11 mouse cellular contexts compared by ENCODE assay signal in the genomic region with DNA sequence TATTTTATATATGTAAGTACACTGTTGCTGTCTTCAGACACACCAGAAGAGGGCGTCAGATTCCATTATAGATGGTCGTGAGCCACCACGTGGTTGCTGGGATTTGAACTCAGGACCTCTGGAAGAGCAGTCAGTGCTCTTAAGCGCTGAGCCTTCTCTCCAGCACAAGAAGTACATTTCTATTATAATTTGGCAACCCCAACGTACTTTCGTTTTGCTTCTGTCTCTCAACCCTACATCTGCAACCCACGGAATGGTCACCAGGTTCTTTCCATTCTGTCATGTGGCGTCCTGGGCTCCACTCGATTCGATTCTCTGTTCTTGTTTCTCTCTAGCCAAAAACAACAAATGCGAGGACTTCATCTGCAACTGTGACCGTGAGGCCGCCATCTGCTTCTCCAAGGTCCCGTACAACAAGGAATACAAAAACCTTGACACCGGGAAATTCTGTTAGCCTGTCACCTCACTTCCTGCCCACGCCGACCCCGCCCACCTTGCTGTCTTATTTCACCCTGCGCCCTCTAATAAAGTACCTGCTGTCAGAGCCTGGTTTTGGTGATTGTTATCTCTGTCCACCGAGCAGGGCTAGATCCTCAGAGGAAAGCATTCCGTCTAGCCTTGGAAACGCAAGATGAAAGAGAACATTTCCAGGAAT. TPM values are rescaled to one million over a fixed set of nuclear protein-coding genes. Genes with fewer than 3 reads are reported as not detected.
DNase-seq lines count a peak whose midpoint lies in the region; ATAC-seq lines count a peak whose summit lies in the region.
"Had no signal": no experiment of that assay in that cellular context is flagged by ENCODE, and none has a peak within 500 bp of the region (broad histone marks: within the 10 kb centered on the region; RNA-seq: fewer than 3 reads in every experiment).

No protein-coding gene starts in this region.

- no peaks in the 10 kb centered on the region for H3K27me3 ChIP-seq in heart, embryonic 16.5 days (ENCODE audit: control insufficient read depth, insufficient read depth, low read length)
- H3K27me3 ChIP-seq in liver, embryonic 15.5 days, result peaks cover 22% of the 10 kb centered on the region
- H3K27me3 ChIP-seq in hindbrain, embryonic 13.5 days, result 0 out of 2 replicates have a peak, but pooled peaks cover 3% of the 10 kb centered on the region

- DNase-seq in heart, adult 9 months (ENCODE audit: low spot score in 2 of 2), result no peak
- DNase-seq in adrenal gland, adult 2 months, result peak; percentile 75
- DNase-seq in cerebellum, postnatal 14 days, result no peak

- no peak overlapping the region for H3K27ac ChIP-seq in heart, embryonic 16.5 days (ENCODE audit: low read length)
- H3K27ac ChIP-seq in liver, embryonic 15.5 days (replicated peaks), result no peak overlapping the region
- H3K27ac ChIP-seq in hindbrain, embryonic 13.5 days, result no peak overlapping the region
- H3K27ac ChIP-seq: forebrain, embryonic 13.5 days had no signal

- H3K4me2 ChIP-seq in heart, embryonic 16.5 days (ENCODE audit: low read depth, low read length), result peak overlapping the region; percentile 42
- H3K4me2 ChIP-seq in liver, embryonic 15.5 days, result peak overlapping the region; percentile 27
- H3K4me2 ChIP-seq in hindbrain, embryonic 13.5 days, result no peak overlapping the region
- H3K4me2 ChIP-seq: forebrain, embryonic 13.5 days had no signal

- ATAC-seq in heart, embryonic 16.5 days (replicated peaks; ENCODE audit: extremely low read depth, insufficient read depth, low FRiP score), result no peak
- ATAC-seq in CD4-positive, CD25-positive, alpha-beta regulatory T cell, adult 4 months, result peak; percentile 76
- ATAC-seq in liver, embryonic 15.5 days (ENCODE audit: insufficient read depth), result no peak
- no peak for ATAC-seq in hindbrain, embryonic 13.5 days (ENCODE audit: low FRiP score)
- ATAC-seq: forebrain, embryonic 13.5 days; lung, postnatal 0 days had no signal

- no peak overlapping the region for H3K9ac ChIP-seq in heart, embryonic 16.5 days (ENCODE audit: low read length)
- H3K9ac ChIP-seq in liver, embryonic 15.5 days, result no peak overlapping the region
- no peak overlapping the region for H3K9ac ChIP-seq in hindbrain, embryonic 13.5 days
- H3K9ac ChIP-seq: forebrain, embryonic 13.5 days had no signal

- no peaks in the 10 kb centered on the region for H3K9me3 ChIP-seq in heart, embryonic 16.5 days (replicated peaks; ENCODE audit: control insufficient read depth, low read length)
- no peaks in the 10 kb centered on the region for H3K9me3 ChIP-seq in liver, embryonic 15.5 days (replicated peaks)
- H3K9me3 ChIP-seq in hindbrain, embryonic 13.5 days, result no peaks in the 10 kb centered on the region
- H3K9me3 ChIP-seq: forebrain, embryonic 13.5 days had no signal

- 54% methylated on average over 22 of the region's 22 CpGs for WGBS in heart, embryonic 16.5 days
- 48% methylated on average over 22 of the region's 22 CpGs for WGBS in liver, embryonic 15.5 days (ENCODE audit: insufficient replicate concordance)
- WGBS in hindbrain, embryonic 13.5 days, result 77% methylated on average over 22 of the region's 22 CpGs

- H3K4me1 ChIP-seq in heart, embryonic 16.5 days (ENCODE audit: control insufficient read depth, insufficient read depth, low read length), result peaks cover 9% of the 10 kb centered on the region
- peaks cover 23% of the 10 kb centered on the region for H3K4me1 ChIP-seq in liver, embryonic 15.5 days (replicated peaks)
- peaks cover 14% of the 10 kb centered on the region; the same call in 1 of the 2 replicates for H3K4me1 ChIP-seq in hindbrain, embryonic 13.5 days (replicated peaks)

- H3K4me3 ChIP-seq in heart, embryonic 16.5 days (ENCODE audit: low read length), result peak overlapping the region; percentile 22
- H3K4me3 ChIP-seq in liver, embryonic 15.5 days (replicated peaks), result no peak overlapping the region
- H3K4me3 ChIP-seq in hindbrain, embryonic 13.5 days, result no peak overlapping the region
- H3K4me3 ChIP-seq: forebrain, embryonic 13.5 days had no signal

- peaks cover 5% of the 10 kb centered on the region; the same call in 1 of the 2 replicates for H3K36me3 ChIP-seq in heart, embryonic 16.5 days (ENCODE audit: control insufficient read depth, insufficient read depth)
- no peaks in the 10 kb centered on the region for H3K36me3 ChIP-seq in liver, embryonic 15.5 days (replicated peaks)
- peaks cover 9% of the 10 kb centered on the region for H3K36me3 ChIP-seq in hindbrain, embryonic 13.5 days

RNA-seq across cellular contexts. Expression of a gene that starts 8.2 kb away (rescaled TPM):
- 0.46 and 0.92 TPM in 2 replicates for polyA plus RNA-seq in heart, embryonic 16.5 days (2015; fragmentation: Nextera tagmentation; extraction: Ambion mirVana)
- not detected for polyA plus RNA-seq in CD4-positive, CD25-positive, alpha-beta regulatory T cell, adult 4 months (2017; shearing (Covaris generic))
- total RNA-seq in adrenal gland, adult 2 months (2021), result not detected
- 7.6 TPM in 1 of 2 replicates, not detected in the other for polyA plus RNA-seq in adrenal gland, adult 2 months (2012; rRNA removed)
- polyA plus RNA-seq in liver, embryonic 15.5 days (2015; fragmentation: Nextera tagmentation; extraction: Ambion mirVana), result not detected in 2 replicates
- polyA plus RNA-seq in hindbrain, embryonic 13.5 days (2015; fragmentation: Nextera tagmentation; extraction: Ambion mirVana), result not detected in 2 replicates
- total RNA-seq: hematopoietic stem cell, adult 5-6 weeks; left cerebral cortex, postnatal 10 days had no signal
- polyA plus RNA-seq: forebrain, embryonic 13.5 days had no signal

RNA-seq across cellular contexts. Expression of a gene that starts 10.2 kb away (rescaled TPM):
- polyA plus RNA-seq in heart, embryonic 16.5 days (2015; fragmentation: Nextera tagmentation; extraction: Ambion mirVana), result 18.7 and 24.0 TPM in 2 replicates
- polyA plus RNA-seq in CD4-positive, CD25-positive, alpha-beta regulatory T cell, adult 4 months (2017; shearing (Covaris generic)), result 10 to 100 TPM in 1 of 2 experiments, 1 to 10 TPM in 1; 9.9 to 18.6 TPM
- 10 to 100 TPM; 15.1 to 28.0 TPM for total RNA-seq in adrenal gland, adult 2 months (2021)
- polyA plus RNA-seq in adrenal gland, adult 2 months (2012; rRNA removed), result 47.4 and 61.7 TPM in 2 replicates
- polyA plus RNA-seq in liver, embryonic 15.5 days (2015; fragmentation: Nextera tagmentation; extraction: Ambion mirVana), result 6.0 and 6.1 TPM in 2 replicates
- 30.0 TPM in 2 replicates for polyA plus RNA-seq in hindbrain, embryonic 13.5 days (2015; fragmentation: Nextera tagmentation; extraction: Ambion mirVana)

RNA-seq across cellular contexts. Expression of a gene that starts 32.2 kb away (rescaled TPM):
- polyA plus RNA-seq in heart, embryonic 16.5 days (2015; fragmentation: Nextera tagmentation; extraction: Ambion mirVana), result 39.1 and 40.6 TPM in 2 replicates
- polyA plus RNA-seq in CD4-positive, CD25-positive, alpha-beta regulatory T cell, adult 4 months (2017; shearing (Covaris generic)), result 10 to 100 TPM; 14.5 to 23.4 TPM
- 10 to 100 TPM; 39.4 to 47.2 TPM for total RNA-seq in adrenal gland, adult 2 months (2021)
- 66.9 and 67.5 TPM in 2 replicates for polyA plus RNA-seq in adrenal gland, adult 2 months (2012; rRNA removed)
- polyA plus RNA-seq in liver, embryonic 15.5 days (2015; fragmentation: Nextera tagmentation; extraction: Ambion mirVana), result 15.2 and 16.8 TPM in 2 replicates
- 19.9 and 23.4 TPM in 2 replicates for polyA plus RNA-seq in hindbrain, embryonic 13.5 days (2015; fragmentation: Nextera tagmentation; extraction: Ambion mirVana)

RNA-seq across cellular contexts. Expression of a gene that starts 44.9 kb away (rescaled TPM):
- 1.1 and 1.8 TPM in 2 replicates for polyA plus RNA-seq in heart, embryonic 16.5 days (2015; fragmentation: Nextera tagmentation; extraction: Ambion mirVana)
- not detected for polyA plus RNA-seq in CD4-positive, CD25-positive, alpha-beta regulatory T cell, adult 4 months (2017; shearing (Covaris generic))
- total RNA-seq in adrenal gland, adult 2 months (2021), result 10 to 100 TPM; 16.3 to 19.1 TPM
- 24.0 and 29.5 TPM in 2 replicates for polyA plus RNA-seq in adrenal gland, adult 2 months (2012; rRNA removed)
- 0.36 and 0.44 TPM in 2 replicates for polyA plus RNA-seq in liver, embryonic 15.5 days (2015; fragmentation: Nextera tagmentation; extraction: Ambion mirVana)
- polyA plus RNA-seq in hindbrain, embryonic 13.5 days (2015; fragmentation: Nextera tagmentation; extraction: Ambion mirVana), result 71.8 and 76.9 TPM in 2 replicates
- total RNA-seq: hematopoietic stem cell, adult 5-6 weeks had no signal
